Mouse (Mus musculus) forebrain, embryonic 14.5 days (tissue): ENCODE data around the gene Jph2. TPM values are rescaled to one million over a fixed set of nuclear protein-coding genes. Genes with fewer than 3 reads are reported as not detected.

Experiments used
- ATAC-seq: fragments of 200-750 bp; cut with Nextera tagmentation; 2 replicates; pipeline ENCODE4 v1.8.0; 2017; ENCODE audit warnings: mild to moderate bottlenecking, moderate library complexity
- DNase-seq: peaks from one replicate; pipeline ENCODE4 v3.0.0-alpha.2; 2015; ENCODE audit warnings: low spot score
- H3K27ac ChIP-seq: fragments of 300-500 bp; sonication (generic); 2 replicates; pipeline ENCODE4 v1.5.1; 2014; ENCODE audit warnings: low read depth, mild to moderate bottlenecking, control low read depth, low read length, moderate library complexity
- H3K27me3 ChIP-seq: fragments of 300-500 bp; sonication (generic); replicated peaks from 2 replicates; pipeline ENCODE4 v1.6.1; 2014; ENCODE audit warnings: low read length, control low read depth, mixed read lengths; ENCODE audit not compliant: control insufficient read depth, insufficient read depth
- H3K36me3 ChIP-seq: fragments of 300-500 bp; sonication (generic); 2 replicates; pipeline ENCODE4 v1.6.1; 2014; ENCODE audit warnings: low read length, control low read depth; ENCODE audit not compliant: control insufficient read depth, insufficient read depth
- H3K4me1 ChIP-seq: fragments of 300-500 bp; sonication (generic); 2 replicates; pipeline ENCODE4 v1.6.1; 2014; ENCODE audit warnings: antibody characterized with exemption, low read length, control low read depth; ENCODE audit not compliant: control insufficient read depth, insufficient read depth
- H3K4me2 ChIP-seq: fragments of 300-500 bp; sonication (generic); 2 replicates; pipeline ENCODE4 v1.6.1; 2014; ENCODE audit warnings: mild to moderate bottlenecking, control low read depth, low read length
- H3K4me3 ChIP-seq: fragments of 300-500 bp; sonication (generic); 2 replicates; pipeline ENCODE4 v1.5.1; 2014; ENCODE audit warnings: low read depth, low read length, control low read depth
- H3K9ac ChIP-seq: fragments of 300-500 bp; sonication (generic); 2 replicates; pipeline ENCODE4 v1.6.1; 2014; ENCODE audit warnings: mild to moderate bottlenecking, low read length, control low read depth, moderate library complexity
- H3K9me3 ChIP-seq: fragments of 300-500 bp; sonication (generic); replicated peaks from 2 replicates; pipeline ENCODE4 v1.6.1; 2016; ENCODE audit warnings: low read length, control low read depth, mixed read lengths; ENCODE audit not compliant: control insufficient read depth
- WGBS: fragments of 180-500 bp; shearing (Covaris S2); extraction: QIAGEN DNeasy Blood & Tissue Kit; methylation state at CpG from one replicate; pipeline ENCODE4 v1.1.7; 2014; 5-methylcytosine and 5-hydroxymethylcytosine counted together
- polyA plus RNA-seq: library from polyadenylated mRNA; unstranded; fragments of >200 nt; fragmentation: Nextera tagmentation; extraction: Ambion mirVana; gene quantifications from 2 replicates; pipeline ENCODE4 v1.2.1, GENCODE M21; 2014

Gene Jph2
- polyA plus RNA-seq, 1 experiment from 2014 or later, result 0.08 TPM

DNA sequence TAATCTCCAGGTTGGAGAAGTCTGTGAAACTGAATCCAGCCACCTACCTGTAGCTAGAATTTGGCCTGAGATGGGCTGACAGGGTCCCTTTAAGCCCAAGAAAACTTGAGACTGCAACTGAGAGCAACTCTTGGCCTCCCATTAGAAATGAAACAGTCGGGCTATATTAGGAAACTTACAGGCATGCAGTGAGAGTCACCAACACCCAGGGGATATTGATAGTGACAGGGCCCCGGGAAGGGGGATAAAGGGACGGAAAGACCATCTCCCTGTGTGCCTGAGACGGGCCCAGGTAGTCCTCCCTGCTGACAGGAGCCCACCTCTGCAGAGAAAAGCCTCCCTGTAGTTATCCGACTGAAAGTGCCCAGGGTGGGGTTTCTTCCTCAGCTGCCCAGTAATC lies 18.4 kb downstream of the Jph2 start:
- peaks cover 19% of the 10 kb centered on the region for H3K27me3 ChIP-seq
- H3K9me3 ChIP-seq, result no peaks in the 10 kb centered on the region
- no peak overlapping the region for H3K9ac ChIP-seq
- no peak overlapping the region for H3K4me3 ChIP-seq
- no peak overlapping the region for H3K4me2 ChIP-seq
- ATAC-seq (no peak), DNase-seq (no peak)
- no peaks in the 10 kb centered on the region for H3K4me1 ChIP-seq
- H3K36me3 ChIP-seq, result no peaks in the 10 kb centered on the region
- WGBS, result 84% methylated on average over 5 of the region's 5 CpGs
- H3K27ac ChIP-seq, result no peak overlapping the region

DNA sequence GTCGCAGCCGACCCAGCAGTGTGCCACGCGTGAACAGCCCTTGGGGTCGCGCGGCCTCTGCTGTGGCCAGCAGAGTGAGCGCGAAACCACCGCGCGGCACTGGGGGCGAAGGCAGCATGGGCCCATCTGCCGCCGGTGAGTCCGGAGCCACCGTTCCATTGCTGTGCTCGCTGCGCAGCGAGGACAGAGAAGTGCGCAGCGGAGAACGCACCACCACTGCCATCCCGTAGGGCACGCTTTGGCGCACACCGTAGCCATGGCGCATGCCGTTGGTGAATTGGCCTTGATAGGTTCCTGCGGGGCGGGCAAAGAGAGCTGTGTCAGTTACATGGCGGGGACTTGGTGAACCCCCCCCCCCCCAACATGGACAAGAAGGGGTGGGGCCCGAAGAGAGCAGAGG lies 21.7 kb downstream of the Jph2 start:
- DNase-seq (no peak), ATAC-seq (no peak)
- Histone ChIP-seq H3K4me3 (no peak overlapping the region), H3K4me2 (no peak overlapping the region), H3K27me3 (peaks cover 19% of the 10 kb centered on the region), H3K9ac (no peak overlapping the region), H3K9me3 (no peaks in the 10 kb centered on the region), H3K4me1 (no peaks in the 10 kb centered on the region), H3K36me3 (no peaks in the 10 kb centered on the region), H3K27ac (no peak overlapping the region)
- WGBS, result 39% methylated on average over 33 of the region's 33 CpGs

DNA sequence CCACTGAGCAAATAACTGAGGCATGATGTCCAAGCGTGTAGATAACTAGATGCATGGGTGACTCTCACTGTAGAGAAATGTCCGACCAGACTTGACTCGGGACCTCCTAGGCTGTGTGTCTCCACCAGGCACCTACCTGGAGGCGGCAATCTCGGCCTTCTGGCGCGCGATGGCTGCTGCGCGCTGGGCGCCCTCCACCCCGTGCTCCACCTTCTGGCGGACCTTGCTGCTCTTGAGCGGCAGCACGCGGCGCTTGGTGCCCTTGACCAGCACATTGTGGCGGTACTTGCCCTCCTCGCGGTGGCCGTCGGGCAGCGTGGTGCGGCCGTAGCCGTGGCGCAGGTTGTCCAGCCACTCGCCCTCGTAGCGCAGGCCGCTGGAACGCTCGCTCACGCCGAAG lies 22.3 kb downstream of the Jph2 start:
- WGBS, result 45% methylated on average over 35 of the region's 35 CpGs
- no peak overlapping the region for H3K4me2 ChIP-seq

DNA sequence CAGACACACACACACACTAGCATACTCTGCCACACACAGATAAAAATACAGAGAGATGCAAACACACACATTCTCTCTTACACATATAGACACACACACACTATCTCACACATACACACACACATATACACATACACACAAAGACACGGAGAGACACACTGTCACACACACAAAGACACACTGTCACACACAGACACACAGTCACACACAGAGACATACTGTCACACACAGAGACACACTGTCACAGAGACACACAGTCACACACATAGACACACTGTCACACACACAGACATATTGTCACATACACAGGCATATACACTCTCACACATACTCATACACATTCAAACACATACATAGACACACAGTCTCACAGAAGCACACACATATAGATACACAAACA lies 25.2 kb downstream of the Jph2 start:
- no peak overlapping the region for H3K9ac ChIP-seq
- no peak overlapping the region for H3K27ac ChIP-seq
- no peaks in the 10 kb centered on the region for H3K9me3 ChIP-seq
- WGBS, result 91% methylated on average over 1 of the region's 1 CpGs
- no peaks in the 10 kb centered on the region for H3K36me3 ChIP-seq
- no peak for DNase-seq
- H3K27me3 ChIP-seq, result peaks cover 19% of the 10 kb centered on the region
- no peak overlapping the region for H3K4me2 ChIP-seq
- no peaks in the 10 kb centered on the region for H3K4me1 ChIP-seq
- no peak overlapping the region for H3K4me3 ChIP-seq
- ATAC-seq, result no peak

More for the DNA sequence above, 22.3 kb downstream of the Jph2 start:
- no peak overlapping the region for H3K4me3 ChIP-seq
- DNase-seq, result no peak
- H3K27ac ChIP-seq, result no peak overlapping the region
- no peaks in the 10 kb centered on the region for H3K36me3 ChIP-seq
- no peaks in the 10 kb centered on the region for H3K9me3 ChIP-seq
- H3K27me3 ChIP-seq, result peaks cover 19% of the 10 kb centered on the region
- no peaks in the 10 kb centered on the region for H3K4me1 ChIP-seq
- H3K9ac ChIP-seq, result no peak overlapping the region
- ATAC-seq, result no peak

DNA sequence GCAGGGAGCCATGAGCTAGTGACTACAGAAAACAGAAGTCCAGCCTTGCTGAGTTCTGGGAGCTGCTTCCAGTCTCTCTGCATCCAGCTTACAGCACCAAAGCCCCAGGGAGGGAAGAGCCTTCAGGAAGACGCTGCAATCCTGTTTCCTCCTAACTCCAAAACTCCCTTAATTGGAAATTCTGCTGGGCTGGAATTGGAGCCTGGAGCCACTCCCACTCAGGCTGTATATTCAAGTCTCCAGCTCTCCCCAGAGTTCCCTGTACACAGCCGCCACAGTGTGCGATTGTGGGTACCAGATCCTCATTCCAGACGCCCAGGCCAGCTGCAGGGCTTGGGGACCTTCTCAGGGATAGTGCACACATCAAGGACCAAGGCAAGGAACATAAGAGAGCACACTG lies 27.6 kb downstream of the Jph2 start:
- Histone ChIP-seq H3K4me2 (no peak overlapping the region), H3K4me3 (no peak overlapping the region), H3K27ac (no peak overlapping the region), H3K27me3 (peaks cover 7% of the 10 kb centered on the region; the same call in 1 of the 2 replicates), H3K9me3 (no peaks in the 10 kb centered on the region), H3K4me1 (no peaks in the 10 kb centered on the region), H3K9ac (no peak overlapping the region), H3K36me3 (no peaks in the 10 kb centered on the region)
- 41% methylated on average over 4 of the region's 4 CpGs for WGBS
- ATAC-seq (no peak), DNase-seq (no peak)

DNA sequence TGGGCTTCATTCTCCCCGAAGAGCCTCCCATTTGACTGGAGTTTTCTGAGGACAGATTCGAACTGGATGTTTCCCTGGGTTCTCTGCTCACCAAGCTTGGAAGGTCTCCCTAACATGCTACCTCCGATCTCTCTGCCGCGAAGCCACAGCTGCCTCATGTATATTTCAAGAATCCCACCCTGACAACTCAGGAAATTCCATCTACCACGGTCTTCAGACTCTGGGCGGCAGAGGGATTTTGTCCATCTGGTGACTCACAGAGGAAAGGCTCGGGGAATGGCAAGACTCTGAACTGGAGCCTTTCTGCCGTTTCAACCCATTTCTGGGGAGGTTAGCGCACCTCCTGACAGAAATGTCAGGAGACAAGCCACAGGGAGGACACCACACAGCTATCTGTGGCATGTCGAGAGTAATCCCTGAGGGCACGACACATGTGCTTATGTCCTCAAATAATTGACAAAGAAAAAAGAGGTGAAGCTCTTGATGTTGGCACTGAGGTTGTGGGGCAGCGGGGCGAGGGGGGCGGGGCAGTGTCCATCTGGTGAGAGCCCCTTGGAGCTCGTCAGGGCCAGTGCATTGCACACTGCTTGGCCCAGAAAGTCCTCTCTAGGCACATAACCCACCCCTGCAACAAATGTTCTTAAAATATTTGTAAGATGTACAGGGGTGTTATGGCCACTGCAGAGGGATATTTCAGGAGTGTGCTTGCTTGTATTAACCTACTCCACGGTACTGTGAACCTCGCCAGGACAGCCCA lies 32.8 kb downstream of the Jph2 start:
- Histone ChIP-seq H3K9me3 (no peaks in the 10 kb centered on the region), H3K4me3 (no peak overlapping the region), H3K36me3 (no peaks in the 10 kb centered on the region), H3K4me1 (no peaks in the 10 kb centered on the region), H3K27ac (no peak overlapping the region), H3K9ac (no peak overlapping the region), H3K27me3 (no peaks in the 10 kb centered on the region), H3K4me2 (no peak overlapping the region)
- ATAC-seq (no peak), DNase-seq (no peak)
- 86% methylated on average over 18 of the region's 18 CpGs for WGBS

DNA sequence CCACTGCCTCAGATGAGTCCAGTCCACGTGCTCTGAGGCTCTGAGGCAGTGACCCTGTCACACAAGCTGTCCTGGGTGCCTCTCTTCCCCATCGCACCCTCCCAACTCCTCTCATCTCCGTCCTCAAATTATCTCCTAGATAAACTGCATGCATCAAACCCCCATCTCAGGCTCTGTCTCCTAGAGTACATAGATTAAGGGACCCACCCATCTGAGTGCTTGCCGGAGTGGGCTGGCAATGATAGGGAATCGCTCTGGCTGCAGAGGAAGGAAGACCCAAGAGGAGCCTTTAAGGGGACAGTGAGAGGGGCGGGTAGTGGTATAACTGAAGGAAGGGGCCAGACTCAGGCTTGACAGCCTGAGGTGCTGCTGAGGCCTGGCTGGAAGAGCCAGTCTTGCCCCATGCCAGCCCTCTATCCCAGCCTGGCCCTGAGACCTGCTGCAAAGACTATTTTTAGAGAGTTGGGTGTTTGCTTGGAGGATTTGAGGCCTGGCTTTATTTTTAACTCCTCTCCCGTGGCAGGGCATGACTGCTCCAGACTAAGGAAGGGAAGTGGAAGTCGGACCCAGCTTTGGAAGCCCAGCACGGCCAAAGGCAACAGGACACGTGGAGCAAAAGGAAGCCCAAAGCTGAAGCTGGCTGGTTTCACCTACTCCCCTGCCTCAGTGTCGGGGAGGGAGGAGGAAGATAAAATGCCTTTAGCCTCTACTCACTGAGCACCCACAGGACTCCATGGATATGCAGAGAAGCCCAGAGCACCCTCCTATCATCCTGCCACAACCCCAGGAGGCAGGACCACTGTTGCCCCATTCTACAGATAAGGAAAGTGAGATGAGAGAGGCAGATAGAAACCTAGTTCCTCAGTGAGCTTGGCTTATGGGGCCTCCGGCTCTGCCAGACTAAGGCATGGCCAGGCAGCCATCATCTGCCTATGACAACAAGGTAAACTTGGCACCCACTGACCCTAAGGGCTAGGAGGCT lies 34.6 kb downstream of the Jph2 start:
- Histone ChIP-seq H3K4me2 (no peak overlapping the region), H3K4me3 (no peak overlapping the region), H3K4me1 (no peaks in the 10 kb centered on the region), H3K9ac (no peak overlapping the region), H3K27me3 (no peaks in the 10 kb centered on the region), H3K9me3 (no peaks in the 10 kb centered on the region), H3K27ac (no peak overlapping the region), H3K36me3 (no peaks in the 10 kb centered on the region)
- 79% methylated on average over 12 of the region's 12 CpGs for WGBS
- DNase-seq (no peak), ATAC-seq (no peak)

DNA sequence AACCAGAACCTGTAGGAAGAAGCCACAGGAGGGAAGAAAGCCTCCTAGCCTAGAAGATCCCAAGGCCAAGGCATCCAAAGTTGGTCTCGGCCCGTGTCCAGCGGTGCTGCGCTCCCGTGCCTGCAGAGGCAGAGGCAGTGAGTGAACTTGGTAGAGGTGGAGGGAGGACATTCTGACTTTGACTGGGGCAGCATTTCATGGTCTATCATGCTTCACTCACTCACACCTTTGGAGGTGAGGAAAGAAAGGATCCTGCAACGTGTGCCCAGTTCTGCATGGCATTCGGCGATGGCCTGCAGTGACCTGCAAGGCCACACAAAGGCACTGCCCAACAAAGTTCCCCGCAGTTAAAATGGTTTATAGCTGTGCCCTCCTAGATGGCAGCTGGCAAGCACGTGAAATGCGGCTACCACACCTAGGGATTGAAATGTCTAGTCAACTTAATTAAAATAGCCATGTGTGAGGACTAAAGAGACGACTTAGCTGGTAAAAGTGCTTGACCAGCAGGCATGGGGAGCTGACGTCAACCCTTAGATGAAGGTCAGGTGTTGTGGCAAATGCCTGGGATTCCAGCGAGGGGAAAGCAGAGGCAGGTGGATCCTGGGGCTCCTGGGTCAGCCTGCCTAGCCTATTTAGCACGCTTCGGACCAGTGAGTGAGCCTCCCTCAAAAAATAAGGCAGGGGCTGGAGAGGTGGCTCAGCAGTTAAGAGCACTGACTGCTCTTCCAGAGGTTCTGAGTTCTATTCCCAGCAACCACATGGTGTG lies 36.8 kb downstream of the Jph2 start:
- Histone ChIP-seq H3K27me3 (no peaks in the 10 kb centered on the region), H3K36me3 (no peaks in the 10 kb centered on the region), H3K9me3 (no peaks in the 10 kb centered on the region), H3K4me1 (no peaks in the 10 kb centered on the region), H3K4me2 (no peak overlapping the region), H3K9ac (no peak overlapping the region), H3K4me3 (no peak overlapping the region), H3K27ac (no peak overlapping the region)
- whole genome bisulfite sequencing, result 83% methylated on average over 16 of the region's 16 CpGs
- DNase-seq, result no peak
- ATAC-seq, result no peak
